Mouse (Mus musculus) hematopoietic stem cell, adult 5-6 weeks (primary cell): ENCODE results near the gene Nqo2. TPM values are rescaled to one million over a fixed set of nuclear protein-coding genes. Genes with fewer than 3 reads are reported as not detected.
A peak's percentile ranks its signal among the peaks of the same experiment; 100 is the strongest.

Experiments
- ATAC-seq, 2 experiments: fragments of 125-278 bp in 1 of 2; replicated peaks in 1 of 2; 2 replicates each; pipeline ENCODE4 v1.8.0; 2016 to 2017; ENCODE audit warnings: inconsistent platforms in 2 of 2, mild to moderate bottlenecking in 2 of 2, moderate number of reproducible peaks in 2 of 2, low read depth in 1 of 2, moderate TSS enrichment in 1 of 2; ENCODE audit not compliant: low FRiP score in 2 of 2, poor library complexity in 2 of 2, severe bottlenecking in 2 of 2, insufficient read depth in 1 of 2, low TSS enrichment in 1 of 2
- total RNA-seq: library from RNA; stranded (forward); fragments of 172-1452, 232-1000 nt; gene quantifications from 2 replicates; pipeline ENCODE4 v1.2.3, GENCODE M21; 2017

The Nqo2 gene
- total RNA-seq, 1 experiment from 2014 or later: 25.7 TPM

DNA sequence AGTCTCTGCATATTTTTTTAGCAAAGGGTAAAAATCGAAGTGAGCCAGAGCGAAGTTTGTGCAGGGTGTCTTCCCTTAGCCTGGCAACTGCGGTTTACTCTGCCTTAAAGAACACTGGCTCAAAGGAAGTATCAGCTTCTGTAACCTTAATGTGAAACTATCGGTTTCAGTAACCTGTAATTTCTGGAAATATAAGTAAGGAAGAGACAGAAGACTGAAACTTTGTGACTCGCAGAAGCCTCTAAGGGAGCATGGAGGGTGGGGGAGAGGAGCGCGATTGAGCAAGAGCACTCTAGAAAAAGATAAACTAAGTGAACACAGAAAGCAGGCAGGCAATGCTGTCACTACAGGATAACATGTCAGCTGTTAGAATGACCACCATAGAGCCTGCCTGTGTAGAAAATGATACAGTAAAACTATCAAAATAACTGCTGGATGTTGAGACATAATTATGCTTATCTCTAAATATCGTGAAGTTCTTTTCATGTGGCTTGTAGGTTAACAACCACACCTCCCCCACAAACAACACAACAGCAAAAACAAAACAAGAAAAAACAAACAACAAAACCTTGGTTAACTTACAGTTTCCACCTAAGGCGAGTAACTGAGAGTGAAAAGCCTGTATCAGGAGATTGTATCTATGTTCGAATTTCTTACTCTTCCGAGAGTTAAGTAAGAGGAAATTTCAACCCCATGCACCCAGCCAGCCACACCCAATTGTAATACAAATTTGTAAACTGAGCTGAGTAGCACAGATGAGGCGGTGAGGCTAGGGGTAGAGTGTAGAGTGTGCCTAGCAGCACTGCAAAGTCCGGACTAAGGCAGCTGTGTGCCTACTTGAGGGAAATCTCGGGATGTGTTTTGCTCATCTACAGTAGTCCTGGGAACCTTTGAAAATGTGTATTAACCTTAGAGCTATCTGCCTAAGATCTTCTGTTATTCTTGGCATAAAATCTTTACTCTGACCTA lies 853 bp downstream of the Nqo2 start:
- peak; percentile 43 to 47 for ATAC-seq

DNA sequence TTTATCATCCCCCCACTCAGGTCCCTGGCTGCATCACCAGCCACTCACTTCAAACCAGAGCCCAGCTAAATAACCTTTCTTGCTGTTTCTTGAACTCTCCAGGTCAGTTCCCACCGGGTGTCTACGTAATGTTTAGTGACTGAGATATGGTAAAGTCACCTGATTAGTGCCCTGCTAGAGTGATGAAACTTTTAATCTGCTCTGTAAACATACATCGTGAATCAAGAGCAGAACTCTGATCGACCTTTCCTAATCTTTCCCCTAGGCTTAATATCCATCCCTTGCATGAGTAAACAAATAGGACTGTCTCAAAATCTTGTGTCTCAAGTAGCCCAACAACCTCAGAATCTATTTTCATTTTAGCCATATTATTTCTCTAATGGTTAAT lies 1.5 kb downstream of the Nqo2 start:
- ATAC-seq: no peak

DNA sequence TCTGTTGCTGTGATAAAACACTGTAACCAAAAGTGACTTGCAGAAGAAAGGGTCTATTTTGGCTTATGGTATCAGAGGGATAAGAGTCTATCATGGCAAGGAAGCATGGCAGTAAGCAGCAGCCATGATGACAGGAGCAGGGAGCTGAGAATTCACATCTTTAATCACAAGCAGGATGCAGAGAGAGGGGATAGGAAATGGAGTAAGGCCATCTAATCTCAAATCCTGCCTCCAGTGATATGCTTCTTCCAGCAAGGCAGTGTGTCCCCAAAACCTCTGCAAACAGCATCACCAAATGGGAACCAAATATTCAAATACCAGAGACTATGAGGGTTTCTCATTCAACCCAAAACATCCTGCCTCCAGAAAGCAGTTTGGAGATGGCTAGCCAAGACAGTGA lies 2.1 kb downstream of the Nqo2 start:
- no peak for ATAC-seq

DNA sequence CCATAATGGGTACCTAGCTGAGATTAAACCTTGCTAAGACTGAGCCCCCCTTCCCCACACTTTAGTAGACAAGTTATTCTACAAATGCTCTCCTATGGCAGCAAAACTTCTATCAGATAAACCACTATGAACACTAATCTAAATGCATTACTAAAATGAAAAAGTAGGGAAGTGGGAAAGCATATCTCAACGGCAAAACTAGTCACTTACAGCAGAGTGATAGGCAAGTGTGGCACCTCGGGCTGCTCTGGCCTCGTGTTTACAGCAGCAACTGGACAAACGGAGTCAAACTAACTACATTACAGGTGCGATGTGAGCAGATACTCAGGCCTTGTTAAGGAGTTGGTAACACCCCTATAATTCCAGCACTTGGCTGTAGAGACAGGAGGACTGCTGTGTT lies 25.1 kb downstream of the Nqo2 start:
- no peak for ATAC-seq

DNA sequence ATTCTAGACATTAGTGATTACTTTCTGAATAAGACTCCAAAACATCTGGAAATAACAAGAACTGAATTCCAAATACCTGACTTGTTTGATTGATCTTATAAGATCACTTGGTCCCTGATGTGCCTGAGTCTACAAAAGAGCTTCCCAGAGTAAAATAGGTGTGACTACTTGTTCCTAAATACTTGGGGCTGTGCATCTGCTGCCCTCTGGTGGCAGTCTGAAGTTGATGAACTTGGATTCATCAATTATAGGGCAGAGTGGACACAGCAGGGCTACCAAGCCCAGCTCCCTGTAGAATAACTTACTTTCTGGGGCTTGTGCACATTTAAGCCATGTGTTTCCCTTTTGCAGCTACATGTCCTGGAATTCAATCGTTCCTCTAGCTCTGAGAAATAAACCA lies 30.7 kb downstream of the Nqo2 start:
- ATAC-seq: peak; percentile 69 to 89

DNA sequence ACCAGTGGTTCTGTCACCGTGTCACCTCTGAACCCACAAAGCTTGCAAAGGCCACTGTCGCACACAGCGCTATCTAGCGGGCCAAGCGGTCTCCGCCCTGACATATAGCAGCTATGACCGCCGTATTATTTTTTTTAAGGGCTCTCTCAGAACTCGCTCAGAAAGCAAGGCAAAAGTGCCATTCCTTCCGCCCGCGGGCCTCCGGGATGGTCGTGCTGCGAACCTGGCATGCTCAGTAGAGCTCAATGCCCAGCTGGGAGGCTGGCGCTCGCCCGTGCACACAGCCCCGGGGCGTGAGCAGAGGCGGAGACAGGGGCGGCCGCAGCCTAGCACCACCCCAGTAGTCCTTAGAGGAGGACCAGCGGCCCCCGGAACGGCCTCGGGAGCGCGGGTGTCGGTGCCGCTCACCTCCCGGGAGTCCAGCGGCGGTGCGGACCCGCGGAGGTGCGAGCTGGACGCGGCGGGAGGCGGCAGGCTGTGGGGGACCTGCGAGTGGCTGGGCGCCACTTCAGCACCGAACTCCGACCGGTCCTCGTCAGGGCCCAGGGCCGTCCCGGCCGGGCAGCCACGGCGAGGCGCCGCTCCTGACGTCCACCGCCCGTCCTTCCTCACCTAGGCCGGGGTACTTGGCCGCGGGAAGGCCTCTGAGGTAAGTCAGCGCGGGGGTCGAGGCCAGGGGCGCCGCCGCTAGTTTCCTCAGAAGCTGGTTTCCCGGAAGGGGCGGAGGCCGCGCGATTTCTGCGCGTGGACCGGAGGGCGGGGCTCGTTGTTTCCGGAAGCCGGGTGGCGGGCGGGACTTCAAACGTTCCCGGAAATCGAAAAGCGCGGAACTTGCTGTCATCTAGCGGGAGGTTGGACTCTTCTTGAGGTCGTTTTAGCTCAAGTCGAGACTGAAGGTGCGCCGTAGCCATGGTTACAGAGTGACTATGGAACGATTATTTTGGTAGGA lies 37.8 kb downstream of the Nqo2 start, which contains the start of the genes Ripk1 and Serpinb6a:
Ripk1 (plus strand) TSS at position 306 of the 949 bp plus-strand sequence.
Serpinb6a (minus strand) TSS at position 737 of the 949 bp plus-strand sequence.
- ATAC-seq: peak; percentile 92 to 93

DNA sequence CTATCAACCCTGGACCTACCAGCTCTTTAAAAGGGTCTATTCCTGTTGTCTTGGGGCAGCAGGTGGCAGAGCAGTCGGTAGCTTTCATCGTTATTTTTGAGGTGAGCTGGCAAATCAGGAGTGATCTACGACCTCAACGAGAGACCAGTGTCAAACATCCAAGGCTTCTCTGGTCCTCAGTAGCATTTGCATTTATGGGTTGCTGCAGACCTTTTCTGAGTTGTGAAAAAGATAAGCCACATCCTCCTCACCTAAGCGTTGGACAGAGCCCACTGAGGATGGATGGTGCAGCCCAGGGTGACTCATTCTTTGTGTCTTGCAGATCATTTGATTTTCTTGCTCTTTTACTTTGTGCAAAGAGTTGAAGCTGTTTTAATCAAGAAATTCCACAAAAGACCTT lies 38.6 kb downstream of the Nqo2 start:
- no peak; a peak in 1 of 4 replicates for ATAC-seq

DNA sequence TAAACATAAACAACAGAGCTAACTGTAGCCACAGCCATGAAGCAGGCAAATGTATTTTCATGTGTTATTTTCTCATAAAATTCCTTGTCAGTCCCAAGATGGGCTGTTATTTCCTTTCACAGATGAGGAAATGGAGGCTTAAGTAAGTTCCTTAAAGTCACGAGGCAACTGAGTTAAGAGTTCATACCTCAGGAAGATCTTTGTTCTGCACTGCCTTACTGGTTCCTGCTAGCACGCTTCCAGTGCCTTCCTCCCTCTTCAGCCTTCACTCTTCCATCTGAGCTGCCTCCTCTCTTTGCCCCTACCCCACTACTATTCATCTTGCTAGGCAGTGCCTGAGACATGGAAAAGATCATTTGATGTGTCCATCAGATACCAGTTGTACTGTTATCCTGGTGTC lies 42.7 kb downstream of the Nqo2 start:
- no peak for ATAC-seq

DNA sequence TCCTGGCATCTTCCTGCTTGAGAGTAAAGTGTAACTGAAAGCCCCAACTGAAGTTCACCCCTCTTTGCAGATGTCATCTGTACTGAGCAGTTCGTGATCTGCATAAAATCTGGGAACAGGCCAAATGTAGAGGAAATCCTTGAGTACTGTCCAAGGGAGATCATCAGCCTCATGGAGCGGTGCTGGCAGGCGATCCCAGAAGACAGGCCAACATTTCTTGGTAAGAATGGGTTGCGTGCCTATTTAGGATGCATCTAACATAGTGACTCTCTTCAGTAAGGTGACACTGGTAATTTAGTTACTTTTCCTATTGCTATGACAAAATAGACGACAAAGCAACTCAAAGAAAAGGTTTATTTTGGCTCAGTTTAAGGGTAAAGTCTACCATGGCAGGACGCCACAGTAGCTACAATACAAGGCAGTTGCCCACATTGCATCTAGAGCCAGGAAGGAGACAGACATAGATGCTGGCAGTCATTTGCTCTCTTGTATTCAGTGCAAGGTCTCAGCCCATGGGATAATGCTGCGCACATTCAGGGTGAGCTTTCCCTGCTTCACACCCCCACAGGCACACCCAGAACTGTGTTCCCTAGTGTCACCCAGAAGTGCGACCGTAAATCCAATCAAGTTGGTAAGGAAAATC lies 52.6 kb downstream of the Nqo2 start:
- no peak for ATAC-seq

DNA sequence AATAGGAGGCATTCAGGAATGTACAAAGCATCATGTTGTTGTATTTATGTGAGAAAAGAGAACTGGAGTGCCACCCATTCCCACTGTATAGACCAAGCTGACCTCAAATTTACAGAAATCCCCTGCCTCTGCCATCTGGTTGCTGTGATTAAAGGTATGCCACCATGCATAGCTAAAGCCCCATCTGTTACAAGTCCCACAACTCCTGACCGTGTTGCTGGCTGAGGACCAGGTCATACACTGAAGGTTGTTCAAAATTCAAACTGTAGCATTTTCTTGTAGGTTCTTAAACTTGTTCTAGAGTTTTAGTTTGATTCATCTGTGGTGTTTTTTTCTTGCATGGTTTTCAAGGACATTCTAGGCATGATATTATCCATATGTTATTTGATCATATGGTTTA lies 54.0 kb downstream of the Nqo2 start:
- no peak for ATAC-seq

DNA sequence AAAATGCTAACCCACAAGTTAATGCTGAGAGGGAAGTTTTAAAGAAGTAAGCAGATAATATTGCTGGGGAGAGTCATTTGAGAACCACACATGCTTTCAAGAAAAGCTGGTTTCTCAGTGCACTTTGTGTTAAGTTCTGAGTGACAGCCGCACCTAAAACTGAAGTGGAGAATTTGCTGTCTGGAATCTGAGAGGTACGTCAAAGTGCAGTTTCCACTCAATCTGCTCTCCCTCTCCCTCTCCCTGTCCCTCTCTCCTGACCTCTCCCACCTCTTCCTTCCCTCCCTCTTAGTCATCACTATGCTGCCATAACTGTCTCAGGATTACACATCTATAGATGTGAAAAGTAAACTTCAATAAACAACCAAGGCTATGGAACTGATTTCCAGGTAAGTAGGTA lies 57.5 kb downstream of the Nqo2 start:
- ATAC-seq: no peak

DNA sequence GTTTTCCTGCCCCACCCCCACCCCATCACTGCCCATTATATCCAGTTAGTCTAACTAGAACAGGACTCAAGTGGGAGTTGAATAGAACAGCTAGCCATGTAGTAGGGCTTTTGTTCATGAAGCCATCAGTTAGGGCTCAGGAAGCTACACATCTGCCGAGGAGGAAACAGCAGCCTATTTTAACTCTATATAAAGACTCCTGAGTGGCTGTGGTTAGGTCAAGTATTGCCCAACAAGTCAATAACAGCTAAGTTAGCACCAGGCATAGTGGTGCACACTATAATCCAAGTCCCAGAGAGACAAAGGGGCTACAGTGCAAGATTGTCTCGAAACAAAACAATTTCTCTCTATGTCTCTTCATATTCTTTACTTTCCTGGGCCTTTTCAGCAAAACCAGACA lies 67.6 kb downstream of the Nqo2 start:
- peak; percentile 43 to 56; a peak in 3 of 4 replicates for ATAC-seq

DNA sequence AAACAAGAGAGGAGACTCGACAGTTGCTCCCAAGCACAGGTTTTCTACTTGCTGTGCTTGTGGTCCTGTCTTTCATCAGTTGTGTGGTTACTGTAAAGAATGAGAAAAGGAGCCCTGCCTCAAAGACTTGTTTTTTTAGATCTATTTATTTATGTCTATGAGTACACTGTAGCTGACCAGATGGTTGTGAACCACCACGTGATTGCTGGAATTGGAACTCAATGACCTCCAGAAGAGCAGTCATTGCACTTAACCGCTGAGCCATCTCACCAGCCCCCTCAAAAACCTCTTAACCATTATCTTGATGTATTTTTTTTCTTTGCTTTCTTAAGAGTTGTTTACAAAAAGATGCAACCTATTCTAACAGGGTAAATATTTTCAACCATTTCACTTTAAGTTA lies 70.9 kb downstream of the Nqo2 start:
- no peak for ATAC-seq

DNA sequence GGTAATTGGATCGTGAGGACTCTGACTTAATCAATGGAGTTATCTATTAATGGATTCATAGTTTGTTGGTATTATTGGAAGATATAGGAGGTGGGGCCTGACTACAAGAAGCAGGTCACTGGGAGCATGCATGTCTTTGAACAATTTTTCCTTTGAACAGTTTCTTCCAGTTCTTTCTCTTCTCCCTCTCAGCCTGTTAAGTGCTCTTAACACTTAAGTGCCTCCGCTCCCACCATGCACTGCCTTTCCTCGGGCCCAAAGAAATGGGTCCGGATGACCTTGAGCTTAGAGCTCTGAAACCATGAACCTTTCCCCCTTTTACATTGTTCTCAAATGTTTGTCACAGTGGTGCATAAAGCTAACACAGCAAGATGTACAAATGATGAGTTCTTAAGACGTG lies 72.2 kb downstream of the Nqo2 start:
- ATAC-seq: no peak

DNA sequence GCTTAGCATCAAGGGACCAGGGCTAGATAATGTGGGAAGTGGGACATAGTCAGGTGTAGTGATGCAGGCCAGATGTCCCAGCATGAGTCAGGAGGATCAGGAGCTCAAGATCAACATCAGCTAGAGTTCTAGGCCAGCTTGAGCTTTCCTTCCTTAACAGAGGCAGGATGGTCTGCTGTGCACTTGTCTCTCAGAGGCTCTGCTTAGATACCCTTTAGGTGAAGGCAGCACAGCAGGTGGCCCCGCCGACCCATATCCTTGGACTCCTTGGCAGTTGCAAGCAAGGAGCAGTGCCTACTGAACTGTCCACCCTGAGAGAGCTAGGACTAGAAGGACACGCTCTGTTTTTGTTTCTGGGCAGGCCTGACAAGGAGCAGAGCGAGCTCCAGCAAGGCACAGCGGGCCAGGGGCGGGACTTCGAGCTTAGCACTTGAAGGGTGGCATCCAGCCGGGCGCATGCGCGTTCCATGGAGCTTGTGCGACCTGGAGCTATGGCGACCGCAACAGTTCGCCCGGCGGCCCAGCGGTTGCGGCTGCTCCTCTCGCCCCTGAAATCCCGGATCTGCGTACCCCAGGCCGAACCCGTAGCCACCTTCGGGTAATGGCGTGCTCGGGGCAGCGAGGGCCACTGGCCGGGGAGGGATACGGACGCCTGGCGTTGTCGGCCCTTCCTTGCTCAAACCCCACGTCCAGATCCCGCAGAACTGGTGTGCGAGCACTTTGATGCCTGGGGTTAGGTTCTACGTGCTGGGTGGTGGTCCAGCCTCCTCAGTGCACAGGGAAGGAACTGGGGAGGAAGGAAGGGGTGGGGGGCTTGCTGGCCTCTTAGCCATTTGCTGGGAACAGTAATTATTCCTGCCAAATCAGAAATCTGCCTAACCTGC lies 72.9 kb downstream of the Nqo2 start, which contains the start of gene Bphl:
Bphl (plus strand) TSS at position 426 of the 884 bp plus-strand sequence.
- peak; percentile 95 to 97 for ATAC-seq

DNA sequence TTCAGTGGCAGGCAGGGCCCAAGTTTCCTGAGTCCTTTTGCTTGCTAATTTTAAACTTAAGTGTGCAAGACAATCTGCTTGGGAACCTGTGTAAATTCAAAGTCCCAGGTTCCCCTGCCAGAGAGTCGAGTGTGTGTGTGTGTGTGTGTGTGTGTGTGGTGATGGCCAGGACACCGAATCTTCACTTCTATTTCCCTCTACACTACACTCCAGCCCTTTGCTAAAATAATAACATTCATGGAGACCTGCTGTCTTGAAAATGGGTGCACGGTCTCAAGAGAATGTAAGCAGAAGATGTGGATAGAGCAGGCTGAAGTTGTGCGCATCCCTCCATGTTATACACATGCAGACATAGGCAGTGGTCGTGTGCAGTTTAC lies 73.6 kb downstream of the Nqo2 start:
- ATAC-seq: no peak
